Mouse (Mus musculus) c-Kit-positive CD71-positive TER-119-positive erythroid progenitor cells, embryonic 14.5 days (primary cell): ENCODE data around the gene Cyth1.

Experiments used
- DNase-seq: peaks from one replicate; pipeline ENCODE4 v3.0.0-alpha.2; 2013; ENCODE audit warnings: low spot score

The Cyth1 gene

DNA sequence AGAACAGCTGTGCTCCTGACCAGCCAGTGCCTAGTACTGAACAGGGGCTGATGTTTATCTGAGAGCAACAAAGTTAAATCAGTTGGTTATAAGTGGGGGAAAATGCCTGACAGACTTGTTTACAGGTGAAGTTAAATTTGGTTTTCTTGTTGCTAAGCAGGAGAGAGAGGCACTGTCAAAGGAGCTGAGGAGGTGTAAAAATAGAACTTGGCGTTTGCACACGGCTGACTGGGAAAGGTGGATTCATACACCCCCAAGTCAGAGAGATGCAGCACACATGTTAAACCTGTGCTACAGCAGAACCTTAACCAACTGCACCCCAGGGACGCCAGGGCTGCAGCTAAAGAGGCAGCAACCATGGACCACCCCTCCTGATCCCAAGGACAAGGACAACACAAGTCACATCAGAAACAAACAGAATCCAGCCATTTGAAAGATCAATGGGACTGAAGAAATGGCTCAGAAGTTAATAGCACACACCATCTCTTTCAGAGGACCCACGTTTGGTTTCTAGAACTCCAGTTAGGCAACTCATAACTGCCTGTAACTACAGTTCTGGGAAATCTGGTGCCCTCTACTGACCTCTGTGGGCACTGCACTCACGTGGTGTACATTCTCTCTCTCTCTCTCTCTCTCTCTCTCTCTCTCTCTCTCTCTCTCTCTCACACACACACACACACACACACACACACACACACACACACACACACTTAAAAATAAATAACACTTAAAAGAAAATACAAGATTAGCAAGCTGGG, 96.8 kb downstream of the Cyth1 start:
- no peak for DNase-seq

DNA sequence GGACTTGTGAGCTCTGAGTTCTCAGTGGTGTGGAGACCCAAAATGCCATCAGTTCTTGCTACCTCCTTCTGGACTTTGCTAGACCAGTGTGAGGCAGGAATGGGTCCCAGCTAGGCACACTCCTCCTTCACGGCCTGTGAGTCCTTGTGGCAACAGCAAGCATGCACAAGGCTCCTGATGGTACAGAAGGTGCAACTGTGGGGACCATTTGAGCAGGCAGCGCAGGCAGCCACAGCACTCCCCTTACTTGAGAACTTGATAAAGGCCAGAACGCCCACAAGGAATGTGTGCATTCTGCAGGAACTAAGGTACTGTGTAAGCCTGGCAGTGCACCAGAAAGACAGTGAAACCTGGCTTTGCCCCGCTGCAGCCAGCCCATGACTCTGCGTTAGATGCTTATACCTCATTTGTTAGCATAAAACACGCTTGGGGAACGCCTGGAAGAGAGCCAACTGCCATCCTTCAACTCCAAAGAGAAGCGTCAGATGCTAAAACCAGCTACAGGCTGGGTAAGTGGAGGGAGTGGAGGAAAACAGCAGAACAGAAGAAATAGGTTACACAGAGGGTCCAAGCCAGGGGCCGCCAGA, 98.2 kb downstream of the Cyth1 start:
- no peak for DNase-seq

DNA sequence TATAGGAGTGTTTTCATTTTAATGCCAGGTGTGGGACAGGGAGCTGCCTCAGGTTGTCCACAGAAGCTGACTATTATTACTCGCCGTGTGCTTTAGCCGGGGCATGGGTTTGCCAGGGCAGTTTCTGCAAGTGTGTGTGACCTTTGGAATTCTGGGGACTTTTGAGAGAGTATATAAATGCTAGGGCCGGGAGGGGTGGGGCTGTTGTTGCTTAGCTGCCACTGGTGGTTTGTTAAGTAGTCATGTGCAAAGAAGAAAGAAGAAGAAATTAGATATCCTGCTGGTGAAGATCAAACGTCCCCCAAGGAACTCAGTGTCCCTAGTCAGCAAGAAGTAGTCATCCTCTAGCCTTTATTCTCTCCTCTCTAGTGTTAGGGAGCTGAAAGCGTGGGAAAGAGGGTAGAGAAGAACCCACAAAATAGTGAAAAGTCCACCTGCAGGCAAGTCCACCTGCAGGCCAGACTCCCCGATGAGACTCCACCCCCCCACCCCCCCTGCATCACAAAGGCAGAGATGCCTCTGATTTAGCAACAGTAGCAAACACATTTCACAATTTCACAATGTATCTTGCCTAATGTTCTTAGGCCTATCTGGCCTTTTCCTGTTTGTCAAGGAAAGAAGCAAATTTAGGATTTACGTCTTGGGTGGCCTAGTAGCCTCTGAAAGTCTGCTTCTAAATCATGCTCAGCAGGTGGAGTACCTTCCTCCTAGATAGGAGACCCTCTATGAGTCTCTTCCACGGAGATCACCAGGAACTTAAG, 100.3 kb downstream of the Cyth1 start:
- no peak for DNase-seq

DNA sequence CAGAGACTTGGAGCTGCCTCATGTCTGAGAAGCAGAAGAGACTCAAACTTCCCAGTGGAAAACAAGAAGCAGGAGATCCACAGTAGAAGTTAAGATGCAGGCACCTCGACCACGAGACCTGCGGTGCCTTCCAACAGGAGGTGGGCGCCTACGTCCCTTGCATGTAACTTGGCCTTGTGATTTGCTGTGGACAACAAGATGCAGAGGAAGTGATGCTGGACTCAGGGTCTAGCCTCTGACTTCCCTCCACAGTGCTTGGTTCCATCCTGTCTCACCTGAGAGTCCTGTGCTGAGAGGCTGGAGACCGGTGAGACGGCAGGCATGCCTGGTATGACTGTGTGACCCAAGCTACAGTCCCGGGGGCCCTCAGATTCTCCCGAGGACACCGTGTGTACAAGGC, 101.9 kb downstream of the Cyth1 start:
- no peak for DNase-seq

DNA sequence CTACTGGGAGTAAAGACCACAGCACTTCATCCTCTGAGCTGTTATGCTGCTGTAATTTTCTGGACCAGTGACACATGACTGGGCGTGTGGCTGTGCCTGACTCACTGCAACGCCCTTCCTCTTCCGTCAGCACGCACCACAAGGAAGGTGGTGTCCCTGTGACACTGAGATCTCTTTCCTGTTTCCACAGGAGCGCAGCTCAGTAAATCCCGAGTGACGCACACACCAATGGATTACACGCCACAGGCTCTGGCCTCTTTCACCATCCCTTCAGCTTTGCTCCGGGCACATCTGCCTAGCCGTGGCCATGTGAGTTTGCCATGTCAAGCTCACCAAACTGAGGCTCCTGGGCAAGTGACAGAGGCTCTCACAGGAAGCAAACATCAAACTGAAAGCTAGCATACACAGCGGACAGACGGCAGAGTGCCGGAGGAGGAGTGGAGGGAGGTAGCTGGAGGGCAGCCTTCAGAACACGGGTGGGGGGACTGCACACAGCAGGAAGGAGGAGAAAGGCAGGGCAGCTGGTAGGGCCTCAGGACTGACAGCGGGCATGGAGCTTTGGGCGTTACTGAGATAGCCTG, 102.5 kb downstream of the Cyth1 start:
- no peak for DNase-seq

DNA sequence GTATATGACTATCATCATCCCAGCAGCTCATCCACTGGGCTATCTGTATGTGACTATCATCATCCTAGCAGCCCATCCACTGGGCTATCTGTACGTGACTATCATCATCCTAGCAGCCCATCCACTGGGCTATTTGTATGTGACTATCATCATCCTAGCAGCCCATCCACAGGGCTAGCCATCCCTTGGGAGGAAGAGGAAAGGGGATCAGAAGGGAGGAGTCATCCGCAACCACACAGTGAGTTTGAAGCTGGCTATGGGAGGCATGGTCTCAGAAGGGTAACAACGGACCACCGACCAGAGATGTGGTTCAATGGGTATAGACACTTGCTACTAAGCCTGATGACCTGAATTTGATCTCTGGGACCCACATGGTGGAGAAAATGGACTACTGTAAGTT, 103.3 kb downstream of the Cyth1 start:
- no peak for DNase-seq

DNA sequence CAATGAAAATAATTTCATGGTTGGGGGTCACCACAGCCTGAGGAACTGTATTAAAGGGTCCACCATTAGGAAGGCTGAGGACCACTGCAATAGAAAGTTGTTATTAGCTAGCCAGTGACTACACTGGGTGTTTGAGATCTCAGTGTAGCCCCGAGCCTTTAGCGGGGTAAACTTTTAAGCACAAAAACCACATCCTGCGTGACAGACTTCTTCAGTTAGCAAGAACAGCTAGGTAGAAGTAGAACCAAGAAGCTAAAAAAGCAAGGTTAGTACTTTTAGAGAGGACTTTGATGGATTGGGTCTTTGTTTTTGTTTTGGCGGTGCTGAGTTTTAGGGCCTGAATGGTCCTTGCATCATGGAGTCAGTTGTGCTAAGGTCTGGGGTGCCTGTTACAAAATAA, 104.7 kb downstream of the Cyth1 start:
- no peak for DNase-seq

DNA sequence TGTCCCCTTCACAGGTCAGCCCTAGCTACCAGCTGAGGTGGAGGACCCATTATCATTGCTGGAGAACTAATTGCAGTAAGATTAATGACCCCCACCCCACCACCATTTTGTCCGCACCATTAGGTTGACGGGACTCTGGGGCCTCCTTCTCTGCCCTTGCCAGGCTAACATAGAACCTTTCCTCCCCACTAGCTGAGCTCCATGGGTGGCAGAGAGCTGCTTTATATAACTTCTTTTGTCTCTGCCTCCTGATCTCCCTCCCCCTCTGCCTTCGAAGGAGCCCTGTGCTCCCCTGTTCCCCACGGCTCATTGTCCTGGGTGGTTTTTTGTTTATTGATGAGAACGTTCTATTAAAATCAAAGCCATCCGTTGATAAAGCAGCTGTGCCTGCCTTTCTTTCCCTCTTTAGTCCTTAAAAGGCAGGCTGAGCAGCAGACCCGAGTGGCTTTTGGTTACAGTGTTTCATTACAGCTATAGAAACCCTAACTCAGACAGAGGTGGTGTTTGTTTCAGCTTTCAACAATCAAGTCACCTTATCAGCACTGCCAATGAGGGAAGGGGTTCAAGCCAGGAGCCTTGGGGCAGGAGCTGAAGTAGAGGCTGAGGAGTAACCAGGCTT, 105.7 kb downstream of the Cyth1 start:
- DNase-seq, result no peak

DNA sequence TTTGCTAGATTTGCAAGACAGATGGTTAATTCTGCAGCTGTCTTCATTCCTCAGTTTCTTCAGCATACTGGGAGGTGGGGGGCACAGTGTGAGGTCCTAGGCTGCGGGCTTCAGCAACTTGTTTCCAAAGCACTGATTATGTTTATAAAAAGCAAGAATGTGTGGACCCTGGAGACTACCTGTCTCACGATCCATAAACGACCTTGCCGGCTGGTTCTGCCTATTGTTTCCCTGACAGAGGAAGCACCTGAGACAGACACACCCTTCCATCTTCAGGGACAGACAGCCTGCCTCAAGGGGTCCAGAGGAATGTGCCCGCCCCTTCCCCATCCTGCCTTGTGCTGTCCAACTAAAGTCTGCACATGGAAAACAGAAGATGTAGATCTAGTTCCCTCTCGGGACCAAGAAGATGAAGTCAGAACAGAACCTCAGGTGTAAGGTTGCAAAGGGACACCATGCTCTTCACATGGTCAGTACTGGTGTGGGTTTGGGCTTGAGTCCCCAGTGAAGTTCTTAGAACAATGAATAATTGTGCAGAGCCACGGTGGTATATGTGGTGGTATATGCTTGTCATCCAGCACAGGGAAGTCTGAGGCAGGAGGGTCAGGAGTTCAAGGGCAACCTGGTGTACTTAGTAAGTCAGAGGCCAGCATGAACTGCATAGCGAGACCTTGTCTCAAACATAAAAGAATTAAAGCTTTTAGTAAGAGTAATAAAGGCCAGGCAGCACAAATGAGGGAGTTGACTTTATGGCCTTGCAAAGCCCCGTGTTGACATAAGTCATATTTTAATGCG, 107.4 kb downstream of the Cyth1 start:
- DNase-seq, result no peak

DNA sequence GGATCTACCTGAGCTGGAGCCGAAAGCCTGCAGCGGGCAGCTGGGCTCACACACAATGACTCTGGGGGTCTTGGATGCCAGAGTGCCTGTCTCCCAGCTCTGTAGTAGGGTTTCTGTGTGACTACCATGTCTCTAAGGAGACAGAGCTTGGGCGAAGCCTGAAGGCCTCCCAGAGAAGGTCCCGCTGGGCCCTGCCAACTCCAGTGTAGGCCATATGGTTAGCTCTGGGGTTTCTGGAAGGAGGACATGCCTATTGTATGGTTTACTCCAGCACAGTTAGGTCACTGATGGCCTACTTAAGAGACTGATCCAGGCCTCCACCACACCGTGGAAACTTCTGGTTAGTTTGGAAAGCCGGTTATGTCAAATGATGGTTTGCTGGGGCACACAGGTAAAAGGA, 110.0 kb downstream of the Cyth1 start:
- no peak for DNase-seq

DNA sequence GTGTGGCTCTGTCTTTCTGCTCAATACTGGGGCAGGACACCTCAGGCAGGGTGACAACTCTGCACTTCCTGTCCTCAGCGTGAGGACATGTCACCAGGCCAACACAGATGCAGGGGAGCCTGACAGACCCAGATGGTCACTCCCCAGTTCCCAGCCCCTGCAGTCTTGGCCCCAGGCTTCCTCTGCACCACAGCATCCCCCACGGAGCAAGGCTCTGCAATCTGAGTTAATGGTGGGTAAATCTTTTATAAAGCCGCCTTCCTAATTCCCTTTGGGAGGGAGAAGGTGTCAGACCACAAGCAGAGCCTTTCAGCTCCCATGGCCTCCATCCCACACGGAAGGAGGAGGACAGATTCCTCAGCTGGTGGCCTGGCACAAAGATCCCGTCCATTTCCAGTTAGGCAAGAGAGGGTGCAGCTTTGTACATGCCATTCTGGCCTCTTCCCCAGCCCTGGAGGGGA, 112.2 kb downstream of the Cyth1 start:
- no peak for DNase-seq

DNA sequence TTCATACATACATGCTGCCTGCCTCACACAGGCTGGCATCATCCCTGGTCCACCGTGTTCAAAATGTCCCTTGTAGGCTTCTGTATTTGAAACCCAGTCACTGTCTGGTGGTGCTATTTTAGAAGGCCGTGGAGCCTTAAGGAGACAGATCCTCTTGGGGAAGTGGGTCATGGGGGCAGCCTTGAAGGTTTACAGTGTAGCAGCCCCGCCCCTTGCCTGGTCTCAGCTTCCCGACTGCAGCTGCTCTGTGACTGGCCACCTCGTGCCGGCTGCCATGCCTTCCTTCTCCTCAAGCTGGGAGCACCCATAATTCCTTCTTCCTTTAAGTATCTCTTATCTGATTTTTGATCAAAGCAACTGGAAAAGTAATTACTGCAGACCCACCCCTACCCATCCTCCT, 113.1 kb downstream of the Cyth1 start:
- DNase-seq, result no peak

DNA sequence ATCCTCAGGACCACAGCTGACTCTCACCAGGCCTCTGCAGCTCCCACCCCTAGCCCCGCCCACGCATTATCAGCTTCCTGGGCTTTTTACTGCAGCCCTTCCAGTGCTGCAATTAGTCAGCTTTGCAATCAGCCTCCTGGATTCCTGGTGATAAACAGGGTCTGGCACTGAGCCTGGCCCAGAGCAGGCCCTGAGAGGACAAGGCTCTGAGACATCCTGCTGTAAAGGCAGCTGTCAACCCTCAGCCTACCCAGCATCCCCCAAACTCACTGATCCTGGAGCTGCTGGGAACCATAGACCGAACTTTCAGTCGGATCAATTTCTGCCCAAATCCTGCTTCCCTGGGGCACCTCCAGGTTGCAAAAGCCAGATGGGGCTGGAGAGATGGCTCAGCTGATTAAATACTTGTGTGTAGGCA, 114.6 kb downstream of the Cyth1 start:
- DNase-seq, result no peak

DNA sequence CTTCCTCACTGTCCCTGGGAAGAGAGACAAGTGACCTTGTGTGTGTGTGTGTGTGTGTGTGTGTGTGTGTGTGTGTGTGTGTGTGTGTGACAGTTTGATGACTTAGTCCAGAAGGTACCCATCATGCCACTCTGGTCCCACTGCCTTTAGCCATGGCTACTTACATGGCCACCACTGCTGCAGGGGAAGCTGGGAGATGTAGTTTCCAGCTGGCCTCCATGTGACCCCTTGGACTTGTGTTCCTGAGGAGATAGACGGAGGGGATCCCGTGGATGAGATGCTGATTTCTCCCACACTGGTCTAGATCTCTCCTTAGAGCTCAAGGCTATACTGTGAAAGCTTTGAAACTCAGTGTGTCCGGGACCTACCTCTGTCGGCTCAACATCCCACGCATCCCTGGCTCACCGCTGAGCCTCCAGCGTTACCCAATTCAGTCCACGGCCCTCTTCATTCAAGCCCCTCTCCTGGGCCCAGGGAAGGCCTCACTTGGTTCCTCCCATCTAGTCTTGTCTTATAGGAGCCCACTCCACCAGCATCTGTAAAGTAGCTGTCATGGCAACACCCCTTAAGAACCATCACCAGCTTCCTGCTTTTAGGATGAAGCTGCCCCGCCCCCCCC, 115.2 kb downstream of the Cyth1 start:
- DNase-seq, result no peak

DNA sequence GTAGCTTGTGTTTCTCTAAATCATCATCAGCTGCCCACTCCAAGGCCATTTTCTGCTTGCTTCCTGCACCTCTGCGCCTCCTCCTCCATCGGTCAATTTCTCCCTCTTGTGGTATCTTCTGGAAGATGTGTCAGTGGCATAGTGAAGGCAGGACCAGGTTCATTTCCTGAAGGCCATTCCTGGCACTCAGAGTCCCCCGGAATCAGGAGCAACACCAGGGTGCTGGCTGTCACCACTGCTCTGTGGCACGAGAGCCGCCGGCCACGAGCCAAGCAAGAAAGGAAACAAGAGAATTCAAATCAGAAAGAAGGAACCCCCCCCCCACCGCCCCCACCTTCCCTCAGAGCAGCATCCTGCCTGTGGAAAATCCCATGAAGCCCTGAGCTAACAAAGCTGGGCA, 116.3 kb downstream of the Cyth1 start:
- no peak for DNase-seq

DNA sequence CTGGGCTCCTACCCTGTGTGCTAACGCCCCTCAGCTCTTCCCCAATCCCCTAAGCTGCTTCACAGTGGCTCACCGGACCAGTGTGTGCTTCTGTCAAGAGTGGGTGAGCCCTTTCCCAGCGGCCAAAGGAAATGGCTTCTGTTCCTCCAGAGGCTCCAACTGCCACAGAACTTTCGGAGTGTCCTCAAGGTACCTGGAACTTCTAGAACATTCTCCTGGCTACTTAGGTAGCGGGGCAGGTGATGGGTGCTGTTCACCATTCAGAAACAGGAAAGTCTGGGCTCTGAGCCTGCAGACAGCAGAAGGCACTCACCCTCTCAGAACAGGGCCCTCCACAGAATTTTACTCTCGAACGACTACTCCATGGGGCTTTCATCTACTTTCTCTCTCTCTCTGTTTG, 117.9 kb downstream of the Cyth1 start, which contains the start of gene Dnah17:
Gene Dnah17 (minus strand): TSS at position 101 of the 400 bp plus-strand sequence.
- DNase-seq, result no peak

DNA sequence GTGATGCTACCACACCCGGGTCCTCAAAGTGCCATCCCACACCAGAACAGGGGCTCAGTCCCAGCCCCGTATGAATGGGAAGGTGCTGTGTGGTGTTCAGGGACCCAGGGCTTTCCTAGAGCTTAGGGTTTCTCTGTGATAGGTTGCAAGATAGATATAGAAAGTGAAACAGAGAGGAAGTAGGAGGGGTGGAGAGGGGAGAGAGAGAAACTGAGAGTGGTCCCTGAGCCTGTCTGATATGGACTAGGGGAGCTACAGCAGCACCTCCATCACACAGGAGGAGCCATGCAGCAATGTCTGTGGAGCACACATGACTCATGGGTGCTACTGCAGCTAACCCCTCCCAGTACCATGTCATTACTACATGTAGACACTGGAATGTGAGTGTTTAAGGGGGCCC, 118.6 kb downstream of the Cyth1 start:
- no peak for DNase-seq

DNA sequence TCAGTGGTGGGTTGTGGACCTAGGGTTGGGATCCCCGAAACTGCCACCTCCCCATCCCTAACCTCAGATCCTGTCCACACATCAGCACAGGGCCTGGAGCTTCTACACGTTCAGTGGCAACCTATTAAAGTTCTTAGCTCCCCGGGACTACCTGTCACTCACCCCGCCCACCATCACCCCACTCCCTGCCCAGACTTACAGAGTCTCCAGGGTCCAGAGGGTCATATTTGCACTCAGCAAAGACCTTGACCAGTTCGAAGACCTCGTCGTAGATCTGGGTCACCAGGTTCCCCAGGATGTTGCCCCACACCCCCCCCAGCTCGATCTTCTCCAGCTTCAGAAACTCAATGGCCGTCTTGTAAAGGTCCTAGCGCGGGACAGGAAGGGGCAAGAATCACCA, 126.8 kb downstream of the Cyth1 start:
- no peak for DNase-seq

DNA sequence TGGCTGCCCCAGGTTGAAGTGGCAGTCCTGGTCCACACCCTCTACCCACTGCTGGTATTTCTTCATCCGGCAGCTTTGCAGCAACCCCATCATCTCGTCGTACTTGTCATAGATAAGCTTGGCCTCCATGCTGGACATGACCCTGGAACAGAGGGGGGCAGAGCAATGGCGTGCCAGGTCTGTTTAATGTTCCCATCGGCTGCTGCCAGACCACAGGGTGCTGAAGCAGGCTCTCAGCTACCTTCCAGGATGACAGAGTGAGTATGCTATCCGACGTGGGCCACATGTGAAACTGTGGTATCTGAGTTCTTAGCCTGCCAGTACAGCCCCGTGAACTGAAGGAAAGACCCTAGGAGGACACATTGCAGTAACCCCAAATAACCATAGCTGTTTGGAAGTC, 129.6 kb downstream of the Cyth1 start:
- DNase-seq, result no peak

DNA sequence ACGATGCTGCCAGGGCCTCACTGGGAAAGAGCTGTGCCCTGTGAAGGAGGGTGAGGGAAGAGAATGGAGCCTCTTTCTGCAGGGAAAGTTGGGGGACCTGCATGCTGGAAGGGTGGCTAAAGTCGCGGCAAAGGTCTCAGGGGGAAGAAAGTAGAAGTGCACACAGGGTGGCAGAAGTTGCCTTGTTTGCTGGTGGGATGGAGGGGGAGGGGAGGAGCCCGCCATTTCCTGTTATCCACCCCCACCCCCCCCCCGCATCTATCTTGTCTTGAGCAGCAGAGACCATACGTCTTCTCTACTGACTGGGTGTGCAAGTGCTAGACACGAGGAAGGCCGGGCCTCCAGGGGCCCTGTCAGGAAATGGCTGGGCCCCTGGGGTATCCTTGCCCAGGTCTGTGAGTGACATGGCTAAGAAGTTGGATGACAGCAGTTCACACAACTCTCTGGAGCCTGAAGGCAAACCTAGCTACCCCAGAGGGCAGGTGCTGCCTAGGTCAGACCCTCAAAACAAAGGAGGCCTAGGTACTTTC, 133.7 kb downstream of the Cyth1 start:
- DNase-seq, result no peak
